Mouse (Mus musculus) myocyte (in vitro differentiated cells): ENCODE data around the gene Dnajc16. TPM values are rescaled to one million over a fixed set of nuclear protein-coding genes. Genes with fewer than 3 reads are reported as not detected.

Experiments
- H3K27me3 ChIP-seq: one replicate; pipeline ENCODE4 v1.6.1; 2011; ENCODE audit not compliant: control insufficient read depth, insufficient read depth, insufficient read length
- H3K36me3 ChIP-seq: one replicate; pipeline ENCODE4 v1.6.1; 2011; ENCODE audit not compliant: control insufficient read depth, insufficient read depth
- H3K4me2 ChIP-seq: one replicate; pipeline ENCODE4 v1.6.1; 2011; ENCODE audit warnings: low read depth, control low read depth
- H3K4me3 ChIP-seq: one replicate; pipeline ENCODE4 v1.5.1; 2011; ENCODE audit warnings: mild to moderate bottlenecking, control low read depth, moderate library complexity
- H3K79me2 ChIP-seq: one replicate; pipeline ENCODE4 v1.6.1; 2011; ENCODE audit not compliant: control insufficient read depth, insufficient read depth
- H3ac ChIP-seq: one replicate; pipeline ENCODE4 v1.6.1; 2011; ENCODE audit not compliant: control insufficient read depth, insufficient read length
- CEBPB ChIP-seq: IDR thresholded peaks from 2 replicates; pipeline ENCODE4 v1.6.1; 2011; ENCODE audit warnings: mild to moderate bottlenecking, moderate library complexity; ENCODE audit not compliant: poor library complexity, insufficient read depth, severe bottlenecking
- E2F4 ChIP-seq: IDR thresholded peaks from one replicate; pipeline ENCODE4 v1.6.1; 2011; ENCODE audit warnings: mild to moderate bottlenecking, control low read depth, moderate library complexity; ENCODE audit not compliant: insufficient read depth
- MAX ChIP-seq: IDR thresholded peaks from one replicate; pipeline ENCODE4 v1.6.1; 2011; ENCODE audit warnings: low read depth, mild to moderate bottlenecking, control low read depth
- MYOD1 ChIP-seq, 3 experiments: IDR thresholded peaks; one replicate each; pipeline ENCODE4 v1.6.1; 2011; ENCODE audit warnings: control low read depth in 2 of 3, low read depth in 2 of 3, mild to moderate bottlenecking in 2 of 3, moderate library complexity in 1 of 3; ENCODE audit not compliant: insufficient read length in 2 of 3, control insufficient read depth in 1 of 3
- MYOG ChIP-seq, 3 experiments: IDR thresholded peaks; one replicate each; pipeline ENCODE4 v1.6.1; 2011; ENCODE audit warnings: control low read depth in 2 of 3, low read depth in 2 of 3, mild to moderate bottlenecking in 2 of 3; ENCODE audit not compliant: insufficient read length in 2 of 3, control insufficient read depth in 1 of 3, insufficient read depth in 1 of 3
- POLR2A ChIP-seq: IDR thresholded peaks from one replicate; pipeline ENCODE4 v1.6.1; 2011; ENCODE audit warnings: low read depth, mild to moderate bottlenecking, control low read depth, moderate library complexity; ENCODE audit not compliant: insufficient read length
- POLR2AphosphoS2 ChIP-seq: IDR thresholded peaks from one replicate; pipeline ENCODE4 v1.6.1; 2011; ENCODE audit warnings: low read depth, control low read depth; ENCODE audit not compliant: insufficient read length
- REST ChIP-seq: IDR thresholded peaks from one replicate; pipeline ENCODE4 v1.6.1; 2011; ENCODE audit warnings: mild to moderate bottlenecking, control low read depth, moderate library complexity; ENCODE audit not compliant: insufficient read depth, insufficient read length
- SRF ChIP-seq: IDR thresholded peaks from one replicate; pipeline ENCODE4 v1.6.1; 2011; ENCODE audit warnings: low read depth; ENCODE audit not compliant: control insufficient read depth, insufficient read length
- TCF12 ChIP-seq: IDR thresholded peaks from one replicate; pipeline ENCODE4 v1.6.1; 2011; ENCODE audit warnings: mild to moderate bottlenecking, control low read depth; ENCODE audit not compliant: poor library complexity, insufficient read depth, severe bottlenecking
- TCF3 ChIP-seq: IDR thresholded peaks from one replicate; pipeline ENCODE4 v1.6.1; 2011; ENCODE audit warnings: low read depth, control low read depth; ENCODE audit not compliant: insufficient read length
- USF1 ChIP-seq: IDR thresholded peaks from one replicate; pipeline ENCODE4 v1.6.1; 2011; ENCODE audit warnings: low read depth, mild to moderate bottlenecking, control low read depth, moderate library complexity
- polyA plus RNA-seq: library from polyadenylated mRNA; unstranded; fragments of >200 nt; fragmentation: generic; extraction: Trizol; gene quantifications from one replicate; pipeline ENCODE4 v1.2.1, GENCODE M21; 2012; ENCODE audit warnings: missing spikeins

The Dnajc16 gene
- polyA plus RNA-seq, 1 experiment = 9.5 TPM

GRCm38 (mm10) chr4:141762102-141762598, 28.6 kb downstream of the Dnajc16 start:
- no peak overlapping the region for H3ac ChIP-seq
- TF ChIP-seq E2F4 (no peak), MYOD1 (IDR thresholded peaks at IDR 0.05; ENCODE audit: control insufficient read depth in 1 of 3, insufficient read length in 2 of 3, low read depth in 2 of 3) (no peak), TCF12 (no peak), POLR2A (no peak), MAX (no peak), POLR2AphosphoS2 (no peak), CEBPB (no peak)
- H3K27me3 ChIP-seq = no peaks in the 10 kb centered on the region
- H3K4me3 ChIP-seq = no peak overlapping the region
- H3K4me2 ChIP-seq = no peak overlapping the region
- H3K79me2 ChIP-seq = no peaks in the 10 kb centered on the region
- H3K36me3 ChIP-seq = peaks cover 18% of the 10 kb centered on the region

GRCm38 (mm10) chr4:141760942-141761341, 29.8 kb downstream of the Dnajc16 start:
- H3K4me2 ChIP-seq = no peak overlapping the region
- no peak overlapping the region for H3ac ChIP-seq
- peaks cover 18% of the 10 kb centered on the region for H3K36me3 ChIP-seq
- H3K4me3 ChIP-seq = no peak overlapping the region
- H3K27me3 ChIP-seq = no peaks in the 10 kb centered on the region
- TF ChIP-seq TCF3 (no peak), USF1 (no peak), MAX (no peak), POLR2A (no peak), MYOG (IDR thresholded peaks at IDR 0.05; ENCODE audit: control insufficient read depth in 1 of 3, insufficient read depth in 1 of 3, insufficient read length in 2 of 3, low read depth in 2 of 3) (no peak), E2F4 (no peak), SRF (no peak), TCF12 (no peak), MYOD1 (IDR thresholded peaks at IDR 0.05; ENCODE audit: control insufficient read depth in 1 of 3, insufficient read length in 2 of 3, low read depth in 2 of 3) (no peak), POLR2AphosphoS2 (no peak), CEBPB (no peak), REST (no peak)
- no peaks in the 10 kb centered on the region for H3K79me2 ChIP-seq

- peaks cover 10% of the 10 kb centered on the region for H3K36me3 ChIP-seq
- H3K4me2 ChIP-seq = no peak overlapping the region
- no peak overlapping the region for H3K4me3 ChIP-seq
- TF ChIP-seq USF1 = no peak
- no peak for TF ChIP-seq REST
- TF ChIP-seq POLR2AphosphoS2 = no peak
- TF ChIP-seq MYOG (IDR thresholded peaks at IDR 0.05; ENCODE audit: control insufficient read depth in 1 of 3, insufficient read depth in 1 of 3, insufficient read length in 2 of 3, low read depth in 2 of 3) = no peak
- no peak for TF ChIP-seq TCF12
- TF ChIP-seq MAX = no peak
- TF ChIP-seq MYOD1 (IDR thresholded peaks at IDR 0.05; ENCODE audit: control insufficient read depth in 1 of 3, insufficient read length in 2 of 3, low read depth in 2 of 3) = no peak
- TF ChIP-seq SRF = no peak
- H3K27me3 ChIP-seq = no peaks in the 10 kb centered on the region
- H3ac ChIP-seq = no peak overlapping the region
- no peaks in the 10 kb centered on the region for H3K79me2 ChIP-seq
These were observed 31.7 kb downstream of the Dnajc16 start for GRCm38 (mm10) chr4:141758874-141759542.

GRCm38 (mm10) chr4:141757124-141757523, 33.6 kb downstream of the Dnajc16 start:
- no peak overlapping the region for H3K4me3 ChIP-seq
- TF ChIP-seq POLR2AphosphoS2 (no peak), TCF3 (no peak), MYOG (IDR thresholded peaks at IDR 0.05; ENCODE audit: control insufficient read depth in 1 of 3, insufficient read depth in 1 of 3, insufficient read length in 2 of 3, low read depth in 2 of 3) (no peak), SRF (no peak), MYOD1 (IDR thresholded peaks at IDR 0.05; ENCODE audit: control insufficient read depth in 1 of 3, insufficient read length in 2 of 3, low read depth in 2 of 3) (no peak), POLR2A (no peak), E2F4 (no peak), REST (no peak), CEBPB (no peak), TCF12 (no peak), MAX (no peak), USF1 (no peak)
- no peak overlapping the region for H3ac ChIP-seq
- H3K79me2 ChIP-seq = no peaks in the 10 kb centered on the region
- peaks cover 5% of the 10 kb centered on the region for H3K36me3 ChIP-seq
- H3K4me2 ChIP-seq = no peak overlapping the region
- no peaks in the 10 kb centered on the region for H3K27me3 ChIP-seq
